Mouse (Mus musculus) thymus, adult 2 months (tissue): ENCODE measurements around the gene Art3.

Experiments used
- CTCF ChIP-seq: fragments of 200-500 bp; IDR thresholded peaks from 2 replicates; pipeline ENCODE4 v1.5.1; 2012; ENCODE audit warnings: mild to moderate bottlenecking, control low read depth, low read length, moderate library complexity, borderline replicate concordance; ENCODE audit not compliant: control insufficient read depth, poor library complexity, insufficient read depth; ENCODE audit errors: extremely low read depth
- POLR2A ChIP-seq: fragments of 200-500 bp; IDR thresholded peaks from 2 replicates; pipeline ENCODE4 v1.6.1; 2012; ENCODE audit warnings: mild to moderate bottlenecking, low read length, control low read depth, moderate library complexity; ENCODE audit not compliant: control insufficient read depth, poor library complexity, insufficient read depth; ENCODE audit errors: extremely low read depth

GRCm38 (mm10) chr5:92431611-92432010, 100.0 kb downstream of the Art3 start:
- no peak for TF ChIP-seq CTCF
- TF ChIP-seq POLR2A, result no peak
